Mouse (Mus musculus) cerebellum, adult 8-10 months (tissue): Measurements from ENCODE around the gene Zscan26.
A peak's percentile ranks its signal among the peaks of the same experiment; 100 is the strongest.
"Not testable (repeated sequence)": the region's sequence is repeated elsewhere in the genome, so short reads cannot be mapped to it uniquely, and the experiment has no call there.

Experiments
- DNase-seq: peaks from one replicate; pipeline ENCODE4 v3.0.0; 2022

The Zscan26 gene

DNA sequence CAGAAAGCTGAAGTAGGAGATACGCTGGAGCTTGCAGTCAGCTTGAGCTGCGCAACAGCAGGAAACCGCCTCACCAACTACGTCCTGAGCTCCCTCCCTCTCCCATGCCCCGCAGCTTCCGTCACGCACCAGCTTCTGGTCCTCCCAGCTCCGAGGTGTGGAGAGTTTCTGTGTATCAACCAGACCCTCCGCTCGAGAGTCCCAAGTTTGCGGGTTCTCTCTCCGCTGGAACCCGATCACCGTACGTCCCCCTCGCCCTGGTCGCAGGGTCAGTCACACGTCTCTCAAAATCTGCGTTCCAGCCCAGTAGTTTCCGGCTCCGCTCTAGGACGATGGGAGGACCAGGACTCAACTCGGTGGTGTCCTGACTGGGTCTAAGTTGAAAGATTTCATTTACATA lies at the start of gene Zscan26:
Gene Zscan26, minus strand, starts transcription at position 282 of the 400 bp plus-strand sequence.
- DNase-seq, result peak; percentile 82

DNA sequence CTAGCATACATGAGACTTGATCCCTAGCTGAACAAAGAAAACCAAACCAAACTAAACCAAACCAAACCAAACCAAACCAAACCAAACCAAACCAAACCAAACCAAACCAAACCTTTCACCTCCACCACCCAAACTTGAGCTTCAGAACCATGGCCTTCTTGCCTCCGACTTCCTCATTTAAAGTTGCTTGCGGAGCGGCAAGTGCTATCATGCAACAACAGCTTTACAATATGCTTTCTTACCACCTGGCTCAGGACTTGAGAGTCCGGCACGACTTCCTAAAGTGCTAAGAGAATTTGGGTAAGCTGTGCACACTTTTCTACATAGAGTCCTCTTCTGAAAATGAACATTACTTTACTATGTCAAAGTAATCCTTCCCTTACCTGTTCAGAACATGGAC lies 48.8 kb upstream of the Zscan26 start:
- DNase-seq, result no peak

DNA sequence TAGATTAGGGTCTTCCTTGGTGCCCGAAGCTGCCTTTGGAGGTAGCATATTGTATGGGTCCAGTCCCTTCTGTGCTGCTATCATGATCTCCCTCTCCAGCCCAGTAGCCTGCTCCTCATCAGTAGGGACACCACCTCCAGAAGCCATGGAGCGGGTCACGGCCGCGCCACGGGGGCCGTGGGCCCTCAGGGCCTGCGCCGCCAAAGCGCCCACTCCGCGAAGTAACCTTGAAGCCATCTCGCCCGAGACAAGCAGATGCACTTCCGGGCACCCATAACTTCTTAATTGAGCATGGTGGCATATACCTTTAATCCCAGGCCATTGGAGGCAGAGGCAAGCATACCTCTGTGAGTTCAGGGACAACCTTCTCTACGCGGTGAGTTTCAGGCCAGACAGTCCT lies 47.7 kb upstream of the Zscan26 start, which contains the start of gene Gm11273:
Gene Gm11273, minus strand, starts transcription at position 237 of the 400 bp plus-strand sequence.
- not testable (repeated sequence) for DNase-seq

DNA sequence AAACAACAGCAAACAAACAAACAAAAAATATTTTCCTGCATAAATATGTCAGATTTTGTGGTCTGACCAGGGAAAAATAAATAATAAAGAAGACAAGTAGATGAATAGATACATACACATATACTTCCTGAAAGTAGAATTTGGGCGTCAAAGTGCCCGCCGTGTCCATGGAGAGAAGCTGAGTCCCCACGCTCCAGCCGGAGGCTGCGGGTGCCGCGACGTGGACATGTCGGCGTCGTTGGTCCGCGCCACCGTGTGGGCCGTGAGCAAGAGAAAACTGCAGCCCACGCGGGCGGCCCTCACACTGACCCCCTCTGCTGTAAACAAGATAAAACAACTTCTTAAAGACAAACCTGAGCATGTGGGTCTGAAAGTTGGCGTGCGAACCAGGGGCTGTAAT lies 41.5 kb upstream of the Zscan26 start, which contains the start of gene AK157302:
Gene AK157302, plus strand, starts transcription at position 144 of the 400 bp plus-strand sequence.
- no peak for DNase-seq

DNA sequence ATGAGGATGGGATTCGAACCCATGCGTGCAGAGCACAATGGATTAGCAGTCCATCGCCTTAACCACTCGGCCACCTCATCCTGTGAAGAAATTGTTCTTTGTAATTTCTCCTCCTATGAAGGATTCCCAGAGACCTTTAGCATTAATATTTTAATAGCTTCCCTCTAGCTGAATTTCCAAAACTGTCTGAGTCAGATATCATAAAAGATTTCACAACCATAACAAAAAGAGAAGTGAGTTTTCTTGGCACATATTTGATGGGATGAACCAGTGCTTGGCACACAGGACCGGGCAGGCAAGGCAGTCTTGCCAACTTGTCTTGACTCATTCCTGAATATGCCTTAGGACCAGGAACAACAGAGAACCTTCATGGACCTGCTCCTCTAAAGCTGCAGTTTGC lies 39.3 kb upstream of the Zscan26 start:
- no peak for DNase-seq

DNA sequence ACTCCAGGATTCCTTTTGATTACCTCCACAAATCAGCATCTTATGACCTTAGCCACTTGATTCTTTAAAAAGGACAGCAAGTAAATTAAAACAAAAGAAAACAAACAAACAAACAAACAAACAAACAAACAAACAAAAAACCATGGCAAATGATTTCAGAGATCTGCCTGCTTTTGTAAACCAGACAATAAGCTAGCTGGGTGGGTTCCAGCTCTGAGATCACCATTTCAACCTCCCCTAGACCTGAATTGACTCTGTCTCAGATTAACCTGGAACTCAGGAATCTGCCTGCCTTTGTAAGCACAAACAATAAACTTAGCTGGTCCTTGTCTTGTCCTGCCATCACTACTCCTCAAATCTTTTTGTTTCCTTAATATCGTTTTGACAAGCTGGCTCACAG lies 33.4 kb upstream of the Zscan26 start:
- no peak for DNase-seq

DNA sequence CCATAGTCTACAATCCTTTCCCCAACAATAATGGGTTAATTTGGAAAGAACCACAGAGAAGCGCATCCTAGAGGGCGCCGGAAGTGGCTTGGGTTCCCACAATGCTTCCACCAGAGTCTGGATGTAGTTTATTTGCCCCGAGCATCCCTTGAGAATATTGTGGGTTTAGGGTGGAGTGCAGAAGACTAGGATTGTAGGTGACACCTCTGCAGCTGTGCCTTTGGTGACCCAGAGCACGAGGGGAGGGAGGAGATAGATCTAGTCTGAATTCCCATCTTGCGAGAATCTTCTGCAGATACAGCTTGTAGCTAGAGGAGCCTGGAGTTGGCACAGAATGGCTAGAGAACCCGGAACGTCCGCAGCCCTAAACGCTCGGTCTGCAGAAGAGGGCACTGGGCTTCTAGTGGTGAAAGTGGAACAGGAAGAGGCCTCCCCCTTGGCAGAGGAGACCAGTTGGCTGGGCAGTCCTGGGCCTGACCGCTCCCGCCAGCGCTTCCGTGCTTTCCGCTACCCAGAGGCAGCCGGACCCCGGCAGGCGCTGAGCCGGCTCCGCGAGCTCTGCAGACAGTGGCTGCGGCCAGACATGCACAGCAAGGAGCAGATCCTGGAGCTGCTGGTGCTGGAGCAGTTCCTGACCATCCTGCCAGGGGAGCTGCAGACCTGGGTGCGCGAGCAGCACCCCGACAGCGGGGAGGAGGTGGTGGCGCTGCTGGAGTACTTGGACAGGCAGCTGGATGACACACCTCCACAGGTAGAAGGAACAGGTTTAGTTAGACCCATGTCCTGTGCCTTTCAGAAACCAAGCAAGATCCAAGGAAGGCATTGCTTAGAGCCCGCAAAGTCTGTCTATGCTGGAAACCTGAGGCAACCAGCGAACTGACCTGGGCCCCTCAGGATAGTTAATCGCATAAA lies 25.5 kb upstream of the Zscan26 start, which contains the start of the genes Zkscan4 and Gm10065:
Gene Zkscan4, plus strand, starts transcription at position 149 of the 912 bp plus-strand sequence.
Gene Gm10065, minus strand, starts transcription at position 683 of the 912 bp plus-strand sequence.
- DNase-seq, result peak; percentile 77

DNA sequence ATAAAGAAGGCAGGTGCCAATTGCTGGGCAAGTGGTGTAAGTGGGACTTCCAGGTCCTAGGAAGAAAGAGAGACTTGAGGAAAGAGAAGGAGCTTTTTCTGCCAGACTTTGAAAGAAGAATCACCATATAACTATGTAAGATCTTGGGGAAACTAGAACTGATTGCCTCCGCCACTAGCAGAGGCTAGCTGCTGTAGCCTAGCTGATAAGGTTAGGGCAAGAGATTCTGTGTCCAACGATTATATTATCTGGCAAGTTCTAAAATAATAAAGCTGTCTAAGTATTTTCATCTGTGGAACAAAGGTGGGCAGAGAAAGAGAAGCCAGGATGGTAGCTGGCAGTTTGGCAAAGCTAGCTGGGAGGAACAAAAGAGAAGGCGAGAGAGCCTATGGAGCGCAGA lies 18.9 kb upstream of the Zscan26 start:
- no peak for DNase-seq

DNA sequence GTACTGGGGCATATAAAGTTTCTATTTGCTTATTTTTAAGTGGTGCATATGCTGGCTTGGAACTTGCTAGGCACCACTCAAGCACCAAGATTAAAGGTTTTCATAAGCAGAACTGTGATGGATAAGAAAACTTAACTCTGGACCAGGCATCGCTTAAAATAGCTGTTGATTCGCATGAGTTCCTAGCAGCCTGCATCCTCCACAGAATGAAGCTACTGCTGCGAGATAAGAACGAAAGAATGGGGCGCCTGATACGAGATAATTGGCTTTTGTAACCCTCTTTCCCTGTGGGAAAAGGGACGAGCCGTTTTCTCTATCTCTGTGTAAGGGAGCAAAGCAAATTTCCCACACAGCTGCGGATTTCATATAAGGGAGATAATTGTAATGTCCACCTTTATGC lies 15.6 kb upstream of the Zscan26 start:
- no peak for DNase-seq

DNA sequence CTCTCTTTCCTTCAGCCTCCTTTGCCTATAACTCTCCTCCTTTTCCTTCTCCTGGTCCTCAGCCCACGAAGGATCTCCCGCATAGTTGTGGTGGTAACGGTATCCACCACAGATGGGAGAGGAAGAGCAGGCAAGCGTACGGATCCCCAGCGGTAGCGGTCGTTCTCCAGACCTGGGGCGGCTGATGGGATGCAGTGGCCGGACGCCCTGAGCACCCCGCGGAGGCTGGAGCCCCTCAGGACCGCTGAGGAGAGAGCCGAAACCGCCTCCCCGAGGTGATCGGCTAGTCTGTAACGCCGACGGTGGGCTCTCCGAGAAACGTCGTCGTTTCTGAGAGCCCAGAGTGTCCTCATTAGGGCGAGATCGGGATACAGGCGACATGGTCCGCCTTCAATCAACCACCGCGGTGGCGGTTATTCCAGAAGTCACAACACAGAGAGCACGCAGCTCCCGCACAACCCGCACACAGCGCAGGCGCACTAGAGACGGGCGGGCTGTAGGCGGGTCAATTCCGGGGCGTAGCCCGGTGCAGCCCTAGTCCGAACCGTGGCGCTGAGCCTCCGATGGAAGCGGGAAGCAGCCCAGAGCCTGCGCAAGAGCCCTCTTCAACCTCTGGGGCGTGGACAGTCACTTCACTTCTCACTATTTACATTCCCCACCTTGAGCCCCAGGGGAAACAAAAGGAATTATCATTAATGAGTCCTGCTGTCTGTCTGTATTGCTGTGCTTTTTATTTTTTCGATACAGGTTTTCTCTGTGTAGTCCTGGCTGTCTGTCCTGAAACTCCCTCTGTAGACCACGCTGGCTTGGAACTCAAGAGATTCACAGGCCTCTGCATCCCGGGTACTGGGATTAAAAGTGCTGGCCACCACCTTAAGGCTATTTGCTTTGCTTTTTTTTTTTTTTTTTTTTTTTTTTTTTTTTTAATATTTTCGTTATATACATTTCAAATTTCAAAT lies 14.8 kb upstream of the Zscan26 start, which contains the start of gene Nkapl:
Gene Nkapl, minus strand, starts transcription at position 449 of the 959 bp plus-strand sequence.
- peak; percentile 82 for DNase-seq

DNA sequence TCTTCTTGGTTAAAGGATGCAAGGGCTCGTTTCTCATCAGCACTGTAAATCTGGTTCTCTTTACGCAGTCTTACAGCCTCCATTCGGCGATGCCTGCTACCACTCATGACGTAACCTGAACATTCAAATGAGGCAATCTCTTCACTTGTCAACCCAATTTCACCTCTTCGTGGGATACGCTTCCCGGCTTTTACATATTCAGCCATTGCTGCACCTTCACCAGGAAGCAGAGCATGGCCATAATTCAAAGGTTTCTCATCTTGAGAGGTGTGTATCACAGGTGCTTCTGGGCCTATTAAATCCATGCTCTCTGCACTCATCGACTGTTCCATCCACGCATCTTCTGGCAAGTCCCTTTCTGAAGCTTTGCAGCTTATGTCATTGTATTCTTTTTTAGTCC lies 13.8 kb upstream of the Zscan26 start:
- no peak for DNase-seq

DNA sequence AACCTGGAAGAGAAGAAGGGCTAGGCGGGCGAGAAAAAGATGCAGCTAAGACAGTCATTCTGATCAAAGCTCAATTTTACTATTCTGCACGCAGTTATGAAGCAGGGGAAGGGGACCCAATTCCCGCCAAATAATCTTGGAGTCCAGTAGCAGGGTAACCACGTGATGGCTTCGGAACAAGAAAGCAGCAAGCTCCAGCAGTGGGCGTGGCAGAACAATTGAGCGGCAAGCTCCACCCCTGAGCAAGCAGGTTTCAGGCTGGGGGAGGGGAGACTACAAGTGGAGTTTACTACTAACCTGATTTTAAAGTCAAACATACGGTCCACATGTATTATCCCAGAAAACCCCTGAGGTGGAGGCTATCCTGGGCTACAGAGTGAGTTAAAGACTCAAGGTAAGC lies 9.0 kb upstream of the Zscan26 start:
- DNase-seq, result not testable (repeated sequence)

DNA sequence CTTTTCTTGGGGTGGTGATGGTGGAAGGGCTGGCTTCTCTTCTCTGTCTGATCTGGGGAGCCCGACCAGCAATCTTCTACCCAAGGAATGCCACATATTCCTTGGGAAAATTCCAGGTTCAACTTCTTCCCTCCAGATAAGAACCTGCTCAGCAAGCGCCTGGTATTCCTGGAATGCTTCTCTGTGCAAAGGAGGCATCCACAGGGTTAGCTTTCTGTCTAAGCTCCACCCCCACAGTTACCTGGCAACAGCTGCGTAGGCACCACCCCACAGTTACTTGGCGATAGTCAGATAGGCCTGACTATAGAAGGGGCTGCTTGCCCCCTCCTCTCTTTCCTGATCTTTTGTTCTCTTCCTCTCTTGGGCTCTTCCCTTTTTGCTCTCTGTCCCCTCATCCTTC lies 2.8 kb upstream of the Zscan26 start:
- no peak for DNase-seq

DNA sequence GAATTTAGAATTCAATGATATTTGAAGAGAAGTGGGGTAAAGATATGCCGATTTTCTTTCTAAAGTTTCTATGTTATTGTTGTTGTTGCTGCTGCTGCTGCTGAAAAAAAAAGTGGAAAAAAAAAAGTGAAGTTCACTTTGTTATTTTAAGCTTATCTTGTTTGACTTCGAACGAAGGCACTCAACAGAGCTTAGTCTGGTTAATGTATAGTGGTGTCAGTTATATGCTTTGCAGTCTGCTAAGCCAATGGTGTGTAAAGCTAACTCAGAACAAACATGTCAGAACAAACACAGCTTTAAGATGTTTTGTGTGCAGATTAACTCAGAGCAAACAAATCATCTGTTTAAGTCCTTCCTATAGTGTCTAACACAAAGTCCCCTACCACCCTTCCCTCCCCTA lies 603 bp upstream of the Zscan26 start:
- DNase-seq, result no peak

DNA sequence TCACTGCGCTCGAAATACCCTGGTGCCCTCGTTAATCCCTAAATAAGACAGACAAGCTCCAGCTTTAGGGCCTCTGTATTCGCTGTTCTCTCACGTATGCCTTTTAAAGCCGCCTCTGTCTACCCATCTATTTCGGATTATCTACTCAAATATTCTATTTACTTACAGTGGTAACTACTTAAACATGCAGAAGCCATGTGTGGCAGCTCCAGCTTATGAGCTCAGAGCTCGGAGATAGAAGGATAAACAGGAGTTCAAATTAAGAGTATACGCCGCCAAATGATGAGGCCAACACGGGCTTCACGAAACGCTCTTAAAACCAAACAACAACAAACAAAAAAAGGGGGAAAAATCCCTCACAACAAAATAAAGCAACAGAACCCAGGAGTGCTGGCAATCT lies 488 bp downstream of the Zscan26 start:
- DNase-seq, result no peak

DNA sequence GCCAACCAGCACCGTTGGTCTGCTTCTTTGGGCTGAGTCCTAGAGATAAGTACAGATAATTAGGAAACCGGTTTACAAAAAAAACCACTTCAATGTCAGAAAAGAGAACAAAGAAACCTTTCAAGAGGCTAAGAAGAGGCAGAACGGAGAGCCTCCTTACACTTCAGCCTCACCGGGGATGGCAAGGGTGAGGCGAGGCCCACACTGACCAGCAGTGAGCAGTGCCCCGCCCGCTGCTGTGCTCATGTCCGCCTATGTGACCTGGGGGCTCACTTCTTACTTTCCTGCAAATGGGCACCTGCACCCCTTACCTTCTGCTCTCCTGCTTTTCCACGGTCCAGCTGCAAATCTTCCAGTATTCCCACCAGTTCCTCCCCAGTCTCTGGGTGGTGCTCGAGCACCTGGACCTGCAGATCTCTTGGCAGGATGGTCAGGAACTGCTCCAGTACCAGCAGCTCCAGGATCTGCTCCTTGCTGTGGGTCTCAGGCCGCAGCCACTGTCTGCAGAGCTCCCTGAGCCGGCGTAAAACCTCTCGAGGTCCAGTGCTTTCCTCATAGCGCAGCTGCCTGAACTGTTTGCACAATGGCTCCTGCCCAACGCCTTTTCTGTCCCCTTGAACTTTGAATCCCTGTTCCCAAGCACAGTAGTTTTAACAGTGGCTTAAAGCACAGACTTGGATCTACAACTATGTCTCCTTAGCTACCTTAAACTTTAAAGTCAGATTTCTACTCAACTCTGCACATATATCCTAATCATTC lies 5.5 kb downstream of the Zscan26 start:
- no peak for DNase-seq

DNA sequence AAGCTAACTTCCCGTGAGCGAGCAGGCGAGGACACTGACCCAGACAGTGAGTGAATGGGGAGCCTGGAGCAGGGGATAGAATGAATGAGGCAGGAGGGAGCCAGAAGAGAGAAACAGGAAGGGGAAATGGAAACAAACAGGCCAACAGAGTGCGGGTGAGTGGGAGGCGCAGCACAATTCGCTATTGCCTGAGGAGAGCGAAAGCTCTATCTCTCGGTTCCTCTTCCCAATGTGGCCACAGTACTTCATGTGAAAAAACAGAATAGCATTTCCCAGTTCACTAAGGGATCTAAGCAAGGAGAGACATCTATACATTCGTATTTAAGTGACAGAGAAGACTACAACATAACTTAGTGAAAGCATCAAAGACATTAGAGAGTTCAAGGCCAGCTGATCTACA lies 6.7 kb downstream of the Zscan26 start:
- DNase-seq, result no peak

DNA sequence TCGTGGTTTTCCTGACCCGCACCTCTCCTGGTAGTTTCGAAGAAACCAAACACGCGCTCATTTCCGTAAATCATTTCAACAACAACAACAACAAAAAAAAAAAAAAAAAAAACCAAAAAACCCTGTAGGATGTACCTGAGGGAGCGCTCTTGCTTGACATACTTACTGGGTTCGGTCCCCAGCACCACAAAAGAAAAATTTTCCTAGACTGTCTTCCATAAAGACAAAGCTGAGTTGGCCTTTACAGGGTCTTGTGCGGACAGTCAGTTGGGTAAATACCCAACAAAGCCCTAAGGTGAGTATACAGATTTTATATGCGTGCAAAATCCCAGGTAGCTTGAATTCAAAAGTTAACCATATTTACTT lies 12.3 kb downstream of the Zscan26 start:
- no peak for DNase-seq

DNA sequence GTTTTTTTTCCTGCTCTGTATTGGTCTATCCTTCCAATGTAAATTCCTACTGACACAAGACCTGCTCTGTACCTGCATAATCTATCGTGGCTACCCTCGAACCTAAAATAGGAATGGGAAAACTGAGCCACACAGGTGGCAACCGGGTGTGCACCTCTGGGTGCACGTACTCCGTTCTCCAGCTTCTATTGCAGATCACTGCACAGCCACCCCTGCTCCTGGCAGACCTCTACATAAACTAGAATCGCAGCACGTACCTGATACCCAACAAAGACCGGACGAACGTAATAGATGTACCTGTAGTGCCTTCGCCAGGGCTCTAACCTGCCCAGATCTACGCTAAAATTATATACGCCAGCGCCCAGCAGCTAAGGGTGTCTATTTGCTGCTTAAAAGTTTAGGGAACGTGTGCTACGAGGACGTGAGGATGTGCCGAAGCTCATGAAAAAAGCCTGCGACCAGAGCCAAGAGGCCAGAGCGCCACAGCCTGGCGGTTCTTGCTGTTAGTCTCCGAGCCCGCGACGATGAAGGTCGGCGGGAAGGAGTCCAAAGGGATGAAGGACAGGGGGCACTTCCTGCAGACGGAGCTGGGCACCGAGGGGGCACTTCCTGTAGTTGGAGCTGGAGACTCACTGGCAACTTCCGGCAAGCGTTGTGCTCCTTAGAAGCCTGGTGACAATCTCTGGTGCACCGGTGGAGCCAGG lies 12.9 kb downstream of the Zscan26 start, which contains the start of gene Pgbd1:
Gene Pgbd1, minus strand, starts transcription at position 556 of the 704 bp plus-strand sequence.
- peak; percentile 75 for DNase-seq

DNA sequence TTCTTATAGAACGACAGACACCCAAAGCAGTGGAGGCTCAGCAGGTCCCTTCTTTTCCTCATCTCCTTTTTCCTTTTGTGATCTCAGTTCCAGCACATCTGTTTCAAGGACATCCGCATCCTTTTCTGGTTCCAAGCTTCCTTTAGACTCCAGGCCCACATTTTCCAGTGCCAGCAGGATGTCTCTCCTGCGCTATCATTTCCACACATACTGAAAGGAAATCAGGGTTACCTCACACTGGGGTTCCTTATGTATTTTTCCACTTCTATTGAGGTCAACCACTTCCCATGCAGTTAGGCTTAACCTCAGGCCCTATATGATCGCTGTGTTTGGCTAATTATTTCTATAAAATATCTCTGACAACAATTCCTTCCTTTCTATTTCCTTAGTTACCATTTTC lies 18.1 kb downstream of the Zscan26 start:
- no peak for DNase-seq

DNA sequence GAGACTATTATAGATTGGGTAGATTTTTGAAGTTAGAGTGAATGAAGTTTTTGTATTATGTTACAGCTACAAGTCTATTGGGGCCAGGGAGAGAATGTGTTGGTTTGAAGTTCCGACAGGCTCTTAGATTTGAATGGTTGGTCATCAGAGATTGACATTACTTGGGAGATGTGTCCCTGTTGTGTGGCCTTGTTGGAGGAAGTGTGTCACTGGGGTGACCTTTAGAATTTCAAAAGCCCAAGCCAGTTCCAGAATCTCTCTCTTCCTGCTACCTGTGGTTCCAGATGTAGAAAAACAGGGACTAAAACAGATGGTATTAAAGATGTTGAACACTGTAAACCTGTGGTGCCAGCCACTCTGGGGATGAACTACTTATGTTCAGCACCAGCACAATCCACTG lies 25.9 kb downstream of the Zscan26 start:
- no peak for DNase-seq

DNA sequence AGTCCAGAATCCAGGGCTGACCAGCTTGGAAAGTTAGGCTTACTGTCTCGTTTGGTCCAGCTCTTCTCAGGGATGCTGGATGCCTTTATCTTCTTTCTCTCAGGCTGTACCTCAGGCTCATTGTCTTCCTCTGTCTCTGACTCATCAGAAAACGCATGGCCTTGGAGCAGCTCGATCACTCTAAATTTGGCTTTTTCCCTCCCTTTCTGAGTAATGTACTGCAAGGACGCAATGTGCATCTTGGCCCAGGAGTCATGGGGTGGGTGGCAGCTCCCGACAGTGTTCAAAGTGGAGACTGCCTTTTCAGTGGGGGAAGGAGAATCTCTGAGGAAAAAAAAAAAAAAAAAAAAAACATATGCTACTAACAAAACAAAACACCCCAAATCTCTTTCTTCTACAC lies 30.2 kb downstream of the Zscan26 start:
- DNase-seq, result no peak
